Mouse (Mus musculus): ENCODE measurements around the gene Ccdc88c.
"Not testable (repeated sequence)": the region's sequence is repeated elsewhere in the genome, so short reads cannot be mapped to it uniquely, and the experiment has no call there.

Ccdc88c gene

DNA sequence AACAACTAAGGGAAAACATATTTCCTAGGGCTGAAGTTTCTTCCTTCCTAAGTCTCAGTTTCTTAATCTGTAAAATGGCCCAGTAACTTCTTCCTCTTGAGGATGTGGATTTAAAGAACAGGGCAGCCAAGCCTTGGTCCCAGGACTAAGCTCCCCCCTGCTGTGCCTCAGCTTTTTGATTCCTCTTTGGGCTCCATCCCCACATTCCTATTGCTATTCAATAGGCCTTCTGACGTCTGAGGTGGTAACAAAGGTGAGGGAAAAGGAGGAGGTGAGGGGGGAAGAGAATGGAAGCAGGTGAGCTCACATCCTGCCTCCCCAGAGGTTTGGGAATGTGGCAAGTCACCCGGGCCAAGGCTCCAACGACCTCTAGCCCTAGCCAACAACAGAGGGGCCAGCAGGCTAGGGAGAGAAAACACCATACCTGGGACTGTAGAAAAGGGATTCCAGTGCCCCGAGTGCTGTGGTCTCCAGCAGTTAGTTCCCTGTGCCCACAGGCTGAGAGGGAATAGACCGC is 12.4 kb downstream of the Ccdc88c start:
- no peak for DNase-seq (ENCODE audit: low spot score)

DNA sequence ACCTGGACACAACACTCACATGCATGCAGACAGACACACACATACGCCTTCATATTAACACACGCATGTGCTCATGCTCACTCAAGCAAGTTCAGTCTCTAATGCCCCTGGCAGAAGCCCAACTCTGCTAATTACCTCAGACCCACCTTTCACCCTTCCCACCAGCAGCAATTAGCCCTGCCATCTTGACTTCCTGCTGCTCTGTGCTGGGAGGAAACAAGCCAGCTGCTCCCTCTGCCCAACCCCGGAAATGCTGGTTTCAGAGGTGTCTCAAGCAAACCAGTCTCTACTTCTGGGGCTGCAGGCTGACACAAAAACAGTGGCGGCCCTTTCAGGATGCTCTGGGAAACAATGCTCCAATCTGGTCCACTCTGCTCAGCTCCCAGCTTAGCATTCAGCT is 12.9 kb downstream of the Ccdc88c start:
- no peak for DNase-seq (ENCODE audit: low spot score)

DNA sequence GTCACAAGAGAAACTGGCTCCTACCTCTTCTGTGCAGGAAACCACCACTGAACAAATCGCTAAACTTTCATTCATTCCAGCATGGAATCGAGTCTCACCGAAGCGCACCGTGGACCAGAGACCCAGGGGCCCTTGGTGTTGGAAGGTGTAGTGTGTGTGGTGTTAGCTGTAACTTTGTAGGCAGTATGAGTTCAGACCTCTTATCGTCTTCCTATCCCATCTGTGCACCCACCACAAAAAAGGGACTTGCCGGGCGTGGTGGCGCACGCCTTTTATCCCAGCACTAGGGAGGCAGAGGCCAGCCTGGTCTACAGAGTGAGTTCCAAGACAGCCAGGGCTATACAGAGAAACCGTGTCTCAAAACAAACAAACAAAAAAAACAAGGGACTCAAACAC is 13.7 kb downstream of the Ccdc88c start:
- DNase-seq (ENCODE audit: low spot score), result no peak

DNA sequence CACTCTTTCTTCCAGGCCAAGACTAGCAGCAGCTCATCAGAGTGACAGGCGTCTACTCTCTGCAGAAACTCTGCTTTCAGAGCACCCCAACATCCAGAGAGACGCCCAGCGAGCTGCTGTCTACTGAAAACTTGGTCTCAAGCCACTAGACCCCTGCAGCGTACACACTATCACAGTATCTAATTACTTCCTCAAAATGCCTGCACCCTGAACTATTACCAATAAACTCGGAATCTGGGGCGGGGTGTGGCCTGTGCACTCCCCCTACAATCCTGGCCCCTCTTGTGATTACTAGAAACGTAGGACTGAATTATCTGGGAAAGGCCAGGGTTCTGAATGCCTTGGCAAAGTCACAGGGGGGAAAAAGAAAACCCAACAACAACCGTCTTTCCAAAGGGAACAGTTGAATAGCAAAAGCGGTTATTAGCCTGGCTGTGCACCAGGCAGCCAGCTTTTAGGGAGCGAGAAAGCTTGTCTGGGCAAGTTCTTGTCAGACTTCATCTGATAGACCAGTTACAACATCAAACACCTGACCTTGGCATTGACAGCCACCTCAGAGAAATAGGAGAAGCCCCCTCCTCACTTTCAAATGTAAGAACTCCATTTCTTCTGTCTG is 14.2 kb downstream of the Ccdc88c start:
- DNase-seq (ENCODE audit: low spot score), result no peak

DNA sequence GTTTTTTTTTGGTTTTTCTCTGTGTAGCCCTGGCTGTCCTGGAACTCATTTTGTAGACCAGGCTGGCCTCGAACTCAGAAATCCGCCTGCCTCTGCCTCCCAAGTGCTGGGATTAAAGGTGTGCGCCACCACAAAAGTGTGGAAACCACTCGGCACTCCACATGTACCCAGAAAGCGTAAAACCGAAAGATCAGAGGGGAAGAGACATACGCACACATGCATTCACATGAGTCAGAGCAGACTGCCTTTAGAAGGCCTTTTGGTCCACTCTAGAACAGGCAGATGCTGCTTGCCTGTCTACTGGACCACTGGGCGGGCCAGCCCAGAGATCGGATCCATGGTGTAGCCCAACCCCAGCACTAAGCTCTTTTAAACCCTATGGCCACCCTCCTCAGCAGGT is 15.2 kb downstream of the Ccdc88c start:
- DNase-seq (ENCODE audit: low spot score), result not testable (repeated sequence)

DNA sequence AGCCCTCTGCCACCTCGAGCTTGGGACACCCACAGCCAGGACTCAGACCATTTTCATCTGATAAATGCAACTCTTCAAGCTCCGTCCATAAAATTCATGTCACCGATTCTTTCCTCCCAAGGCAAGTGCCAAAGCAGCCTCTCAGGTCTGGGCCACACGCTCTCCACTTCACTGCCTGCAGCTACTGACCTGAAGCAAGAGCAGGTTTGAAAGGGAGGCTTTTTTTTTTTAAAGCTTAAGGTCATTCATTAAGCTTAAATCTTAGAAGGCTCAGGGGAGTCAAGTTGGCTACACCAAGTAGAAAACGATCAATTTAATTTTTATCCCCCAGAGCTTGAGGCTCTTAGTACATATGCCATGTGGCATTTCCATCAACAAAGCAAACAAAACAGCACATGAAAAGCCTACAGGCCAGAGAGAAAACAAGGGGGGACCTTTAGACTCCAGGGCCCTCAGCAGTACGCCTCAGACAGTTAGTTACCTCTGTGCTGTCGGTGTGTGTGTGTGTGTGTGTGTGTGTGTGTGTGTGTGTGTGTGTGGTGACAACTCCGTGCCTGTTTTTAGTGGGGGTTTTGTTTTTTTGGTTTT is 15.7 kb downstream of the Ccdc88c start:
- DNase-seq (ENCODE audit: low spot score), result no peak

DNA sequence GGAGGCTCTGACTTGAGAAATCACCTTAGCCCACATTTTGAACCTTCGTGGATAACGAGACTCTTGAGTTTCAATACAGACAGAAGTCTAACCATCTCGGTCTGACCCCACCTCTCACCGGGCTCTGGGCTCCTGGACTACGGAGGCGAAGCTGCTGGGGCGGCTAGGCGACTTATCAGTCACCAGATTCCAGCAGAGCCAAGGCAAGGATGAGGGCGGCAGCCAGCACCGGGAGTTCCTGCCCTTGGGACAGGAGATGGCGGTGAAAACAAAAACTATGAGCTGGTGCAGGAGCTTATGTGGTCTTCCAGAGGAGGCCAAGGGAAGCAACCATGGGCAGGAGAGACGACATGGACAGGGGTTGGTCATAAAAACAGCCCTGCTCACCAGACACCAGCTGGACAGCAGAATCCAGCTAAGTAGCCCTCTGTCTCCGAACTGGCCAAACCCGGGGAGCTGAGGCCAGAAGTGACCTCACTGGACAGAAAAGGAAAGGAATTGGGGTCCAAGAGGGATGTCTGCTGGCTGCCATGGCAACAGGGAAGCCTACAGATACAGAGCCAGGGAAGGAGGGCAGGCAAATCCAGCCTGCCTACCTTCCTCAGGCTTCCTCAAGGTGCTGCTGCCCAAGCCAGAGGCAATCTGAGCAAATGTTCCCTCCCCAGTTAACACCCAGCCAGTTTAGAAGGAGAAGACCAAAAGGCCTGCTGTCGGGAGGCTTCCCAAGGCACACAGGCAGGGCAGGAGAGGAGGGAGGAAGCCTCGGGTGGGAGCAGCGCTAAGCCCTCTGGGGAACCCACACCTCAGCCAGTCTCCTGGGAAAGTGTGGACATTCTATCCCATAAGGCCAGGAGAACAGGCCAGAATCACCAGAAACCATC is 16.4 kb downstream of the Ccdc88c start:
- peak; percentile 28 for DNase-seq (ENCODE audit: low spot score)

DNA sequence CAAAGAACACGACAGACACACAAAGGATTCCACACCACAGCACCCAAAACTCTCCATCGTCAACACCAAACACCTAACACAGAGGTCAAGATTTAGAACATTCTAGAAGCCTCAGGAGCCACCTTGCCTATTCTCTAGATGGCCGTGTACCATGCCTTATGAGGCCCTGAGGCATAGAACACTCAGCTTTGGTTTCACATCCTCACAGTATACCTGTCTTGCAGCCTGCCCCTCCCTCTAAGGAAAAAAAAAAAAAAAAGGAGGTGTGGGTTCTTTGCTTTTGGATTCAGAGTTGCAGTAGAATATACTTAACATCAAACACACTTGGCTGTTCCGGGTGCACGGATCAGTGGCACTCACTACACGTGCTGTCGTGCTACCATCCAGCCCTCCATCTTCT is 17.8 kb downstream of the Ccdc88c start:
- DNase-seq (ENCODE audit: low spot score), result no peak

DNA sequence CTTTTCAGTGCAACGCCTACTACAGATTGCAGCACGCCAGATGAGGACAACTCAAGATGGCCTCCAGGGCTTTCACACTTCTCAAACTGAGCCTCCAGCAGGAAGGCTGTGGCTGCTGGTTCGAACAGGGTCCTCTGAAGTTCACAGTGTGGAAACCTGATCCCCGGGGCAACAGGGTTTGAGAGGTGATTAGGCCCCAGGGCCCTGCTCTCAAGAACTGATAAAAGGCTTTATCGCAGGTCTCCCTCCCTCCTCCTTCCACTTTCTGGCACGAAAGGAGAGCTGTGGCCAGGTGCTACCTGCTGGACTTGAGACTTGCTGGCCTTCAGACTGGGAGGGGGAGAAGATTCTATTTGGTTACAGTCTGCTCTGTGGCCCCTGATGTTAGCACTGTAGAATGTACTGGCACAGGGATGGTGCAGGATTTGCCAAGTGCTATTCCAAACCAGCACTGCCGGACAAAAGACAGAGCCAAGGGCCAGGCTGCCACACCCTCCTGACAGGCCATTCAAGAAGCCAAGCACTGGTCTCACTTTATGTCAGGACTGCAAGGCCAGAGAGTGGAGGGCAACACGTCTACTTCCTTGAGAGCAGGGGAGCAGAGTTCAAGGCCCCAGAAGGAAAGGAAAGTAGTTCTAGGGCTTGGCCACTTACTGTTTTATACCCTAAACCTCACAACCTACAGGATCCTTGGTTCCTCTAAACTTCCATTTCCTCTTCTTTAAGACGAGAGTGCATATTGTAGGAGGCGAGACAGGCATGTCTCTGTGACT is 18.5 kb downstream of the Ccdc88c start:
- no peak for DNase-seq (ENCODE audit: low spot score)

DNA sequence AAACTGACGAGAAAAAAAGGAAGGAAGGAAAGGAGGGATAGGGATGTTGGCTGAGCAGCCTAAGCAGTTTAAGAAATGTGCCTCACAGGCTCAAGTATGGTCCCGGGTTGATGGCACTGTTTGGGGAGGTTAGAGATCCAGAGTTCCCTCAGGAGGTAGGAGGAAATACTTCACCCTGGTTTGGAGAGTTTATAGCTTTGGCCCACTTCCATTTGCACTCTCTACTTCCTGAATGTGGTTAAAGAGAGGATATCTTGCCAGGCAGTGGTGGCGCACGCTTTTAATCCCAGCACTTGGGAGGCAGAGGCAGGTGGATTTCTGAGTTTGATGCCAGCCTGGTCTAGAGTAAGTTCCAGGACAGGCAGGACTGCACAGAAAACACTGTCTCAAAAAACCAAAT is 19.6 kb downstream of the Ccdc88c start:
- DNase-seq (ENCODE audit: low spot score), result no peak

DNA sequence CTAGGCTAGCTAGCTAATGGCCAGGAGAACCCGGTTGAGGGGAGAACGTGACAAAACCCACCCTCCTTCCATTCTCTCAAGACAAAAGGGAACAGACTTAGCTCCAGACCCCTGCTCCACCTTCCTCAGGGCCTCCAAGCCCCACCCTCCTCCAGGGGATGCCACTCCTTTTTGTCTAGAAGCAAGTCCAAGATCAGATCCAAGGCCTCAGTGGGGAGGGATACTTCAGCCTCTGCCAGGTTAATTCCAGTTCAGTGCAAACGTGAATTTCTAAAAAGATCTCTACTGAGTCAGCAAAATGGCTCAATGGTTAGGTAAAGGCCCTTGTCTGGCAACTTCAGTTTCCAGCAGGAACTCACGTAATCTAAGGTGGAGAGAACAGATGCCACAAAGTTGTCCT is 20.2 kb downstream of the Ccdc88c start:
- no peak for DNase-seq (ENCODE audit: low spot score)

DNA sequence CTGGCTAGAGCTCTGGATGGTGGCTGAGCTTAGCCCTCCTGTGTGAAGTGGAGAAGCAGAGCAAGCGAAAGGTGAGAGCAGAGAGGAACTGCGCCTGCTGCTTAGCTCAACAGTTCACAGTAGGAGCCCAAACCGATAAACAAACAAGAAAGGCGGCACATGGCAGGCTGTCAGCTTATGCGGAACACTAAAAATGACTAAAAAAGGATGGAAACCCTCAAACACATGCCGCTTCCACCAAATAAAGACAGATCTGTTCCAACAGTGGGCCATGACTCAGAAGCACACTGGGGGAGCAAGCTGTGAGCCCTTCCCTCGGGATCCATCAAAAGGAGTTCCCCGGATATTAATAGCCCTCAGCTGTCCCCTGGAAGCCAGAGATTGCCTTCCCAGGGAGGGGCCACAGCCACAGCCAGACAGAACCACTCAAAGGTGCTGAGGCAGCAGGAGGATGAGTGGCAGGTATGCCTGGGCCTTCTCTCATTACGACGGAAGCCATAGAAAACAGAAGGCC is 20.8 kb downstream of the Ccdc88c start:
- DNase-seq (ENCODE audit: low spot score), result no peak

DNA sequence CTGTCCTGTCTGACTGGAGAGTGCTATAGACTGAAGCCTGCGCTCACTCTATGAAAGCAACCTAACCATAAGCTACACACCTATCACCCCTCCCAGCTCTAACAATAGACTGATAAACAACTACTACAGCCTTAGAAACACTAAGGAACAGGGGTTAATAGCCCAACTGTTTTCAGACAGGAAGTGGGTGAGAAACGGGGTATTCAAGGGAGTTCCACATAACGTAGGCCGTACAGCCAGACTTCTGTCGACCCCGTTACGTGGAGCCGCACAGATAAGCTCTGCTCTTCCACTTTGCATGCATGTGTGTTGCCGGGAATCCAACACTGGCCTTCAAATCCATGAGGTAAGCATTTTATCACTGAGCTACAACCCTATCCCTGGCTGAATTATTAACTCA is 21.4 kb downstream of the Ccdc88c start:
- no peak for DNase-seq (ENCODE audit: low spot score)

DNA sequence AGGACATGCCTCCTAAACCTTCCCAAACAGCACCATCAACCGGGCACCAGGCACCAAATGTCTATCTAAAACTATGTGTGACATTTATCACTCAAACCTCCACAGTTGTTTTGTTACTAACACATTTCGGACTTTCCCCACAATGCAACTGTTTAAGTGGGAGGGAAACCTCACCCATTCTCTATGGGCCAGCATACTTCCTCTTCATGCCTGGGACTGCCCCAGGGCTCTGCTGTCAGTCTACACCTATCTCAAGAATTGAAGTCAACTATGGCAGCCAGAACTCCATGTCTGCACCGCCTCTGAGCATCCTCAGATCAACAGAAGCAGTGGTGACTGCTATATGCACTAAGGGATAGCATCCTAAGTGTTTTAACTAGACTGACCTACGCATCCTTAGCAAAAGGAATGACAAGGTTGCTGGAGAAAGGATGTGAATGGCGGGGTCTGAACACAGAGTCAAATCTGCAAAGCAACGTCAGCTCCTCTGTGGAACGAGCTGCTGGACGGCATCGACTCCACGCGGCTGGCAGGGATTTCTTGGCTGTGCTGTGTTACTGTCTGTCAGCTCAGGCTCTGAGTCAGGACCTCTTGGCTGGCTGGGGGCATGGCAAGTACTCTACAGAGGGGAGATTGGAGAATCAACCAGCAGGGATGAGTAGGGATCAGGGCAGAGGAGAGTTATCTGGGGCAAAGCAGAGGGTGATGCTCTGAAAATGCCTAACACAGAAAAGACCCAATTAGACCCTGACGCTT is 23.0 kb downstream of the Ccdc88c start:
- DNase-seq (ENCODE audit: low spot score), result no peak

DNA sequence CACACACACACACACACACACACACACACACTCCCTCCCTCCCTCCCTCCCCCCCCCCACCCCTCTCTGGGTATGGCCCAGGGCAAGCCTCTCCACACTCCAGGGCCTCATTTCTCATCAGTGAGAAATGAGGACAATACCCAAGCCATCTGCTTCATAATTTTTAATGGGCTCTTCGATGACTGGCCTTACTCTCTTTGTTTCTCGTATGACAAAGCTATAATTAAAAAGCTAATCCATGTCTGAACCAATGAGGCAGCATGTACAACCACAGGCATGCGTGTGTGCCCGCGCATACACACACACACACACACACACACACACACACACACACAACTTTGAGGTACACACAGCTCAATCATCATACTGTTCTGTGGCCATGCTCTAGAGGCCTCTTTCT is 23.9 kb downstream of the Ccdc88c start:
- no peak for DNase-seq (ENCODE audit: low spot score)

DNA sequence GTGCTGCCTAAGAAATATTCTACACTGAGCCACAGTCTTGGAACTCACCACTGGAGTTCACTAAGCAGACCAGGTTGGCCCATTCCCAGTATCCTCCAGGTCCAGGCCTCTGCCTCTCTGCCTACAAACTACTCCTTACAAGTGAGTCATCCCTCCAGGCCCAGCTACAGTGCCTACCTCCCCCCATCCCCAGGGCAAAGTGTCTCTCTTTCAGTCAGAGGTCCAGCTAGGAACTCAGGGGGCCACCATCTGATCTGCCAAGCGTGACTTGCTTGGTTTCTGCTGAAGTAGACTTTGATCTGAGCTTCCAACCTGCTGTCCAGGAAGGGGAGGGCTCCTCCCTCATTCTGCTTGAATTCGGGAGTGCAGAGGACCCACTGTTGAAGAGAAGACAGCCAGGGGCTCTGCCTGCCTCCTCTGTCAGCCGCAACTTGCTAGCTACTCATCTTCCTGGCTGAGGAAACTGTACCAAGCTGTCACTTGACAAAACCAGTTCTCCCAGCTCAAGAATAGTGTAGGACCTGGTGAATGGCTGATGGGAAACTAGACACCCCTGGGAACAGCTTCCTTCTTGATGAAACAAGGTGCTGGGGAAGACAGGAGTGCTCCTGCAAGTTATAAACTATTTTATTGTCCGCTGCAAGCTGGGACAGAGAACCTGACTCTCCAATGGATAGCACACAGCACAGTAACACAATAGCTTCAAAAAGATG is 25.9 kb downstream of the Ccdc88c start:
- DNase-seq (ENCODE audit: low spot score), result no peak

DNA sequence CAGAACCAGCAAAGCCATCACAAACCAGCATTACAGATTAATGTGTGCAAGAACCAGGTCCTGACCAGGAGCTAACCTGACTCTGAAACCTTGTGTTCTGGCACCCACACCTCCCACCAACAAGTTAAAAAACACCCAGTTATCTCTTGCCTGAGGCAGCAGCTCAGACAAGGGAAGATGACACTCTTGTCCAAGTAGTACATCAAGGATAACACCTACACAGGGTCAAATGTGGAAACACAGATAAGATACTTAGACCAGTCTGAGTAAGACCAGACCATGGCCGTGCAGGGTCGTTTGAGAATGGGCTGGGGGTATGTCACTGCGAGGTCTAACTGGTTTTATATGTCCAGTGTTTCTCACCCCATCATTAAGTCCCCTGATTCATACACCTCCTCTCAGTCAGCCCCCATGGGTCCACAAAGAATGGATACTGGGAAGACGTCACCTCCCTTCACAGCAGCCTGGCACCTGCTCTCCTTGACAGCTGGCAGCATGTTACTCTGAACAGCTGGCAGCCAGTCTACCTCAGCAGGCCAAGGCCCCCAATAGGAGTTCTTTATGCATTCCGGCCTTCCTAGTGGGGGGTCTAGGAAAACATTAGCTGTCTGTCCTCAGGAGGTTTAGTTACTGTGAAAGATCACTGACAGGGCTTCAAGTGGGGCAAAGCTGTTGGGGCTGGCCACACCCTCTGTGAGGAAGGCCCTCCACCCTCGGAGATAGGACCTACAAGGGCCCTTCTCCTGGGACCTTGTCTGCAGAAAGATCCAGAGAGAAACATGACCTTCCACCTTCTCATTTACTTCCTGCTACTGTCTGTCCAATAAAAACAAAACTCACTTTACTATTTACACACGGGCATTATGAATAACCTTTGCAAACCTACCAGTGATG is 29.5 kb downstream of the Ccdc88c start:
- DNase-seq (ENCODE audit: low spot score), result no peak

DNA sequence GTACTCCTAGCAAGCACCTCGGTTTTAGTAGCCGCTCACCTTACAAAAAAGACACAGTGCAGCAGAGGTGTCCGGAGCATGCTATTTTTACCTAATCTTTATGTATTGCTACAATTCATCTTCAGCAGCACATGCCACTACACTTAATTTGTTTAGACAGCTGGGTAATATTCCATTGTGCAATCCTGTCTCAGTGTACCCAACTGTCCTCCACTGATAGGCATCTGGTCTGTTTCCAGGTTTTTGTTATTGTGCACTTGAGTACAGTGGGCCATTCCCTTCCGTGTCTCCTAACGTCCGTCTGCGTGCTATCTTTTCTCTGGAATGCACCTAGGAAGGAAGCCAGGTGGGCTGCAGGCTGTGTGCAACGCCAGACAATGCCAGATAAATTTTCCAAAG is 30.3 kb downstream of the Ccdc88c start:
- DNase-seq (ENCODE audit: low spot score), result no peak

DNA sequence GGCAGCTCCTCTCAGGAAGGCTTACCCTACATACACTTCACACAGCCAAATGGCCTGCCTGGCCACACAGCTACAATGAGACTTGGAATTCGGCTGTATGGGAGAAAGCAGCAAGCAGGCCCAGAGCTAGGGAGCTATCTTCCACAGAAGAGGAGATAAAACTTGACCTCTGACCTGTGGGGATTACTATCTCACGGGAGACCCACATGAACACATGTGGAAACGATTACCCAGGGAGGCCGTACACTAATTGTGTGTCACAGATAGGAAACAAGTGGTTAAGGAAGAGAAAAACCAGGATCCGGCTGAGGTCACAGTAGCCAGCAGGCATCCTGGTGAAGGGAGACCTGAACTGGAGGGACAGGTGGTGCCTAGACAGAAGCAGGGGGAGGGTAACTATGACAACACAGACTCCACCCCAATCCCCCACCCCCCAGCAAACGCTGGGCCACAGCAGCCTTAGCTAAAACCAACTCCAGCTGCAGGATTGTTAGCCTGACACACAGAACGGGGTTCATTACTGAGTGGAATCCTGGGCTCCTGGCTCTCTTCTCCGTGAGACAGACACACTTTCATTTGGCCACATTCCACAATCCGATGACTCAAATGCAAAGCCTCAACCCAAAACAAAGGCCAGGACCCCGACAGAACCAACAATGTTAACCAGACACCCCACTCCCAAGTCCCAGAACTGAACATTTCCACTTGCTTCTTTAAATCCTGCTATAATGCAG is 30.9 kb downstream of the Ccdc88c start:
- no peak for DNase-seq (ENCODE audit: low spot score)
